Mouse (Mus musculus) cerebellum, adult 18-20 months (tissue): ENCODE data around the gene Ctxn1.

ENCODE experiments used
- DNase-seq, 2 experiments: peaks; one replicate each; pipeline ENCODE4 v3.0.0; 2021

The Ctxn1 gene

DNA sequence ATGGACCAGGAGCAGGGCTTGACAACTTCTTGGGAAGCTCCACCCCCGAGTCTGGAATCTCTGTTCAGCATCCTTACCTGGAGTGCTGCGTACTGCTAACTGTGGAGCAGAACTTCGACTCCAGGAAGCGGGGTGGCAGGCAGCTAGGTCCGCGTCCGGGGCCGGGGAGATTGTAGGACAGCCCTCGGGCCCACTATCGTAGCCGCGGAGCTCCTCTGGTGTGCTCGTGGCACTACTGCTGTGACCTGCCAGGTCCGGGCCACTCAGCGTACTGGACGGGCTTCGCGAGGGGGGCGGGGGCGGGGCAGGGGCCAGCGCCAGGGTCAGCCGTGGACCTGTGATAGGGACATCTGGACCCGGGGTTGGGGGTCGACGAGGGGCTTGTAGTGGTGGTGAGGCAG, 46.3 kb downstream of the Ctxn1 start:
- no peak for DNase-seq

DNA sequence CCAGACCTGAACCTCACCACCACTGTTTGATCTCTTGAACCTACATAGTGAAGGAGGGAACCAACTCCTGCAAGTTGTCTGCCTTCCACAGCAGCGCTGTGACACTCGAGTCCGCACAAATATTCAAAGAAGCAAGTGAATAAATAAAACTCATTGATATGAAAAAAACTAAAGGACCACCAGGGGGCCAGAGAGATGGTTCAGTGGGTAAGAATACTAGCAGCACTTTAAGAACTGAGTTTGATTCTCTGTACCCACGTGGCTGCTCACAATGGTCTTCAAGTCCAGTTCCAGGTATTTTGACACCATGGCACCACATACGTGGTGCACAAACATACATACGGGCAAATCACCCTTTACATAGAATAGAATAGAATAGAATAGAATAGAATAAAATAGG, 48.0 kb downstream of the Ctxn1 start:
- no peak for DNase-seq
